ENCODE assay signal across 8 mouse cellular contexts in the genomic region with DNA sequence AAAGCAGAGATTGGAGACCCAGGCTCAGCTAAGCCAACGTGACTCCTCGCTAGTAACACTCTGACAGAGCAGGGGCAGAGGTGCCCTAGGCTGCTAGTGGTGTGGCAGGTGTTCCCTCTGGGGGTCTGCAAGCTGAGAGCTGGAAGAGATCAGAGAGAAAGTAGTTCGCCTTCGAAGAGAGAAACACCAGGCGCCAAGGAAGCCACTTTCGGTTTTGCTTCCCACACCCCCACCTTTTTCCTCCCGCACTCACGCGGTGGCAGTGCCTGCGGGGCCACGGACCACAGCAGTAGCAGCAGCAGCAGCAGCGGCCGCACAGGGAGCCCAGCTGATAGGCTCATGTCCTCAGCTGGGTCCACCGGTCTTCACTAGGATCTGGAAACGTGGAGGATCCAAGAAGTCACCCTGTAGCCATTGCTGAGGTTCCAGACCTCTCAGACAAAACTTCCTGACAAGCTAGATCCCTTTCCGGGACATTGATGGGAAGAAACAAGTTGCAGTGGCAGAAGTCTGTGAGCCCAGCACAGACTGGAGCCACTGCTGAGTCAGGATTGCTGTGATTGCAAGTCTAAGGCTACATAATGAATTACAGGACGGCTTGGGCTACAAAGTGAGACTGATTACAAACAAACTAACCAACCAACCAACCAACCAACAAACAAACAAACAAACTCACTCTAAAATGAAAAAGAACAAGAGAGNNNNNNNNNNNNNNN. TPM values are rescaled to one million over a fixed set of nuclear protein-coding genes. Genes with fewer than 3 reads are reported as not detected.
DNase-seq lines count a peak whose midpoint lies in the region; ATAC-seq lines count a peak whose summit lies in the region.

Gene Hfe, minus strand, starts transcription at position 481 of the 716 bp plus-strand sequence.

- no peaks in the 10 kb centered on the region for H3K36me3 ChIP-seq in liver, embryonic 15.5 days (replicated peaks)

- peaks cover 7% of the 10 kb centered on the region for H3K4me1 ChIP-seq in brown adipose tissue, adult 24 weeks (ENCODE audit: control insufficient read depth, insufficient read depth, insufficient read length, low read length)
- peaks cover 25% of the 10 kb centered on the region for H3K4me1 ChIP-seq in liver, embryonic 15.5 days (replicated peaks)

- intact Hi-C loops in left cerebral cortex, postnatal 4 days (cut with DNase I), result no loop called here

- peak within 1 kb of the TSS; percentile 85 for H3K4me3 ChIP-seq in brown adipose tissue, adult 24 weeks (ENCODE audit: insufficient read depth, low read depth, low read length)
- H3K4me3 ChIP-seq in liver, embryonic 15.5 days (replicated peaks), result peak within 1 kb of the TSS; percentile 56

- peak; percentile 16 to 42 for DNase-seq in left cerebral cortex, adult 18-20 months (ENCODE audit: low spot score in 2 of 2)
- DNase-seq in left cerebral cortex, postnatal 4 days, result no peak
- DNase-seq in gastrocnemius, postnatal 25 days, result peak; percentile 51
- DNase-seq in induced T-regulatory cell, adult 2 months (ENCODE audit: low read depth), result peak; percentile 83
- DNase-seq in natural killer cell, adult 2 months (ENCODE audit: low spot score in 2 of 2), result peak; percentile 62 to 63
- DNase-seq in thymus, adult 18-20 months, result peak; percentile 67 to 77

- no peaks in the 10 kb centered on the region for H3K9me3 ChIP-seq in liver, embryonic 15.5 days (replicated peaks)

- peak; percentile 63 for ATAC-seq in liver, embryonic 15.5 days (ENCODE audit: insufficient read depth)

- 3% methylated on average over 17 of the region's 17 CpGs for WGBS in liver, embryonic 15.5 days (ENCODE audit: insufficient replicate concordance)

- H3K9ac ChIP-seq in liver, embryonic 15.5 days, result peak within 1 kb of the TSS; percentile 64

- peaks cover 19% of the 10 kb centered on the region for H3K27me3 ChIP-seq in liver, embryonic 15.5 days

- peak within 1 kb of the TSS; percentile 89 for H3K27ac ChIP-seq in brown adipose tissue, adult 24 weeks (replicated peaks; ENCODE audit: low read depth, low read length)
- peak within 1 kb of the TSS; percentile 77 for H3K27ac ChIP-seq in liver, embryonic 15.5 days (replicated peaks)

- peak within 1 kb of the TSS; percentile 74 for H3K4me2 ChIP-seq in liver, embryonic 15.5 days

RNA-seq across cellular contexts. Expression of gene Hfe, which starts in this region (rescaled TPM):
- 1 to 10 TPM; 3.4 to 3.9 TPM for total RNA-seq in left cerebral cortex, adult 18-20 months (2021)
- total RNA-seq in left cerebral cortex, postnatal 4 days (2021), result 1 to 10 TPM; 1.7 to 2.3 TPM
- 30.2 and 34.3 TPM in 2 replicates for polyA plus RNA-seq in brown adipose tissue, adult 24 weeks (2012; ENCODE audit: insufficient read depth, insufficient read length, missing spikeins)
- 10 to 100 TPM; 14.7 to 24.7 TPM for total RNA-seq in gastrocnemius, postnatal 25 days (2021)
- 13.6 and 16.4 TPM in 2 replicates for polyA plus RNA-seq in liver, embryonic 15.5 days (2015; fragmentation: Nextera tagmentation; extraction: Ambion mirVana)
